Mouse (Mus musculus) liver, adult 2 months (tissue): Measurements from ENCODE around the gene Pcnp. TPM values are rescaled to one million over a fixed set of nuclear protein-coding genes. Genes with fewer than 3 reads are reported as not detected.

ENCODE experiments used
- DNase-seq: peaks from one replicate; pipeline ENCODE4 v3.0.0-alpha.2; 2011; ENCODE audit warnings: low read depth, low spot score; ENCODE audit errors: extremely low read depth
- H3K27ac ChIP-seq: fragments of 200-500 bp; replicated peaks from 2 replicates; pipeline ENCODE4 v1.5.1; 2012; ENCODE audit warnings: low read depth, mild to moderate bottlenecking, control low read depth, inconsistent platforms, low read length; ENCODE audit not compliant: insufficient read depth
- H3K27me3 ChIP-seq: fragments of 200-500 bp; 2 replicates; pipeline ENCODE4 v1.6.1; 2012; ENCODE audit warnings: mild to moderate bottlenecking, moderate library complexity, low read length, inconsistent platforms; ENCODE audit not compliant: control insufficient read depth, insufficient read depth
- H3K36me3 ChIP-seq: fragments of 200-500 bp; 2 replicates; pipeline ENCODE4 v1.6.1; 2012; ENCODE audit warnings: low read length, inconsistent platforms; ENCODE audit not compliant: control insufficient read depth, insufficient read depth
- H3K4me1 ChIP-seq: fragments of 200-500 bp; 2 replicates; pipeline ENCODE4 v1.6.1; 2011; ENCODE audit warnings: low read length; ENCODE audit not compliant: control insufficient read depth, insufficient read depth
- H3K4me3 ChIP-seq: fragments of 200-500 bp; 2 replicates; pipeline ENCODE4 v1.5.1; 2011; ENCODE audit warnings: low read depth, mild to moderate bottlenecking, control low read depth, low read length, moderate library complexity; ENCODE audit not compliant: insufficient read depth
- H3K79me2 ChIP-seq: fragments of 200-500 bp; 2 replicates; pipeline ENCODE4 v1.6.1; 2012; ENCODE audit warnings: inconsistent platforms, mild to moderate bottlenecking, low read length, moderate library complexity; ENCODE audit not compliant: control insufficient read depth, insufficient read depth
- H3K9ac ChIP-seq: fragments of 200-500 bp; 2 replicates; pipeline ENCODE4 v1.6.1; 2012; ENCODE audit warnings: low read depth, mild to moderate bottlenecking, control low read depth, inconsistent platforms, low read length
- CTCF ChIP-seq: fragments of 200-500 bp; IDR thresholded peaks from 2 replicates; pipeline ENCODE4 v1.5.1; 2011; ENCODE audit warnings: low read depth, low read length, control low read depth
- POLR2A ChIP-seq: fragments of 200-500 bp; IDR thresholded peaks from 2 replicates; pipeline ENCODE4 v1.6.1; 2011; ENCODE audit warnings: low read length, control low read depth; ENCODE audit not compliant: insufficient read depth; ENCODE audit errors: extremely low read depth
- WGBS: fragments of 180-500 bp; shearing (Covaris S2); methylation state at CpG from one replicate; pipeline ENCODE4 v1.1.7; 2018; 5-methylcytosine and 5-hydroxymethylcytosine counted together
- polyA plus RNA-seq: library from polyadenylated mRNA; depleted of rRNA; stranded (reverse); fragments of >200 nt; gene quantifications from 2 replicates; pipeline ENCODE4 v1.2.3, GENCODE M21; 2012
- total RNA-seq: library from RNA; depleted of rRNA; stranded (reverse); fragments of >200 nt; gene quantifications from 2 replicates; pipeline ENCODE4 v1.2.3, GENCODE M21; 2014

Gene Pcnp
- total and polyA plus RNA-seq, 2 experiments = 8.7 to 67.7 TPM

GRCm38 (mm10) chr16:56006798-56007197, 22.7 kb downstream of the Pcnp start:
- Histone ChIP-seq H3K36me3 (peaks cover 48% of the 10 kb centered on the region), H3K4me3 (no peak overlapping the region), H3K9ac (no peak overlapping the region), H3K27ac (no peak overlapping the region), H3K79me2 (peaks cover 4% of the 10 kb centered on the region; the same call in 1 of the 2 replicates), H3K27me3 (no peaks in the 10 kb centered on the region), H3K4me1 (no peaks in the 10 kb centered on the region)
- 93% methylated on average over 11 of the region's 11 CpGs for WGBS
- TF ChIP-seq CTCF = no peak
- no peak for TF ChIP-seq POLR2A
- no peak for DNase-seq

GRCm38 (mm10) chr16:55994235-55994634, 35.3 kb downstream of the Pcnp start:
- DNase-seq = no peak
- Histone ChIP-seq H3K4me3 (no peak overlapping the region), H3K9ac (no peak overlapping the region), H3K36me3 (peaks cover 37% of the 10 kb centered on the region), H3K79me2 (peaks cover 6% of the 10 kb centered on the region; the same call in 1 of the 2 replicates), H3K27ac (no peak overlapping the region), H3K4me1 (no peaks in the 10 kb centered on the region), H3K27me3 (no peaks in the 10 kb centered on the region)
- TF ChIP-seq POLR2A (no peak), CTCF (no peak)
- WGBS = 72% methylated on average over 2 of the region's 2 CpGs

- no peak overlapping the region for H3K27ac ChIP-seq
- H3K36me3 ChIP-seq = peaks cover 29% of the 10 kb centered on the region
Observed at GRCm38 (mm10) chr16:55990311-55990710, 39.2 kb downstream of the Pcnp start.

GRCm38 (mm10) chr16:55986001-55986400, 43.5 kb downstream of the Pcnp start:
- 90% methylated on average over 3 of the region's 3 CpGs for WGBS
- H3K4me1 ChIP-seq = no peaks in the 10 kb centered on the region
- peaks cover 9% of the 10 kb centered on the region; the same call in 1 of the 2 replicates for H3K79me2 ChIP-seq
- no peak overlapping the region for H3K27ac ChIP-seq
- no peak overlapping the region for H3K9ac ChIP-seq
- H3K36me3 ChIP-seq = peaks cover 33% of the 10 kb centered on the region
- H3K4me3 ChIP-seq = no peak overlapping the region
- no peaks in the 10 kb centered on the region for H3K27me3 ChIP-seq
- no peak for TF ChIP-seq POLR2A
- no peak for TF ChIP-seq CTCF
- DNase-seq = no peak

More at GRCm38 (mm10) chr16:55990311-55990710, 39.2 kb downstream of the Pcnp start:
- no peak overlapping the region for H3K4me3 ChIP-seq
- no peak overlapping the region for H3K9ac ChIP-seq
- TF ChIP-seq CTCF (no peak), POLR2A (no peak)
- peaks cover 10% of the 10 kb centered on the region; the same call in 1 of the 2 replicates for H3K79me2 ChIP-seq
- no peaks in the 10 kb centered on the region for H3K27me3 ChIP-seq
- peak; percentile 80 for DNase-seq
- WGBS = 58% methylated on average over 4 of the region's 4 CpGs
- no peaks in the 10 kb centered on the region for H3K4me1 ChIP-seq

GRCm38 (mm10) chr16:55974903-55975285, 54.6 kb downstream of the Pcnp start:
- peaks cover 11% of the 10 kb centered on the region; the same call in 1 of the 2 replicates for H3K4me1 ChIP-seq
- peaks cover 12% of the 10 kb centered on the region; the same call in 1 of the 2 replicates for H3K79me2 ChIP-seq
- H3K27me3 ChIP-seq = no peaks in the 10 kb centered on the region
- peaks cover 23% of the 10 kb centered on the region for H3K36me3 ChIP-seq
- DNase-seq = peak; percentile 80
- H3K27ac ChIP-seq = peak overlapping the region; percentile 74
- H3K9ac ChIP-seq = peak overlapping the region; percentile 71
- WGBS = under 1% methylated on average over 14 of the region's 14 CpGs
- peak overlapping the region; percentile 100 for H3K4me3 ChIP-seq
- no peak for TF ChIP-seq POLR2A
- no peak for TF ChIP-seq CTCF

GRCm38 (mm10) chr16:55974256-55974902, 55.2 kb downstream of the Pcnp start:
- H3K36me3 ChIP-seq = peaks cover 28% of the 10 kb centered on the region
- H3K27me3 ChIP-seq = no peaks in the 10 kb centered on the region
- H3K4me3 ChIP-seq = peak overlapping the region; percentile 100
- H3K79me2 ChIP-seq = peaks cover 12% of the 10 kb centered on the region; the same call in 1 of the 2 replicates
- no peak for DNase-seq
- TF ChIP-seq POLR2A (peak; percentile 55; the same call in 1 of the 2 replicates), CTCF (no peak)
- under 1% methylated on average over 55 of the region's 55 CpGs for WGBS
- peak overlapping the region; percentile 100 for H3K9ac ChIP-seq
- H3K27ac ChIP-seq = peak overlapping the region; percentile 80
- peaks cover 11% of the 10 kb centered on the region; the same call in 1 of the 2 replicates for H3K4me1 ChIP-seq
